Mouse (Mus musculus) midbrain, embryonic 14.5 days (tissue): ENCODE measurements at regions not wholly inside any gene's neighbourhood (a gene's known extent, or its start where the extent isn't known, plus 50 kb on each side); places are given as distances from the start of the nearest gene placed in this dataset.

ENCODE experiments used
- ATAC-seq: fragments of 200-750 bp; cut with Nextera tagmentation; 2 replicates; pipeline ENCODE4 v1.8.0; 2017; ENCODE audit warnings: moderate number of reproducible peaks, moderate library complexity; ENCODE audit not compliant: low FRiP score, low TSS enrichment
- DNase-seq: peaks from one replicate; pipeline ENCODE4 v3.0.0-alpha.2; 2015
- H3K27ac ChIP-seq: fragments of 300-500 bp; sonication (generic); replicated peaks from 2 replicates; pipeline ENCODE4 v1.5.1; 2014; ENCODE audit warnings: mild to moderate bottlenecking, low read depth, low read length, moderate library complexity
- H3K27me3 ChIP-seq: fragments of 300-500 bp; sonication (generic); 2 replicates; pipeline ENCODE4 v1.6.1; 2014; ENCODE audit warnings: low read length, control low read depth, mixed read lengths; ENCODE audit not compliant: control insufficient read depth, insufficient read depth
- H3K36me3 ChIP-seq: fragments of 300-500 bp; sonication (generic); 2 replicates; pipeline ENCODE4 v1.6.1; 2014; ENCODE audit warnings: low read length, control low read depth; ENCODE audit not compliant: control insufficient read depth, insufficient read depth
- H3K4me1 ChIP-seq: fragments of 300-500 bp; sonication (generic); 2 replicates; pipeline ENCODE4 v1.6.1; 2014; ENCODE audit warnings: mild to moderate bottlenecking, antibody characterized with exemption, low read length, control low read depth; ENCODE audit not compliant: control insufficient read depth, insufficient read depth
- H3K4me2 ChIP-seq: fragments of 300-500 bp; sonication (generic); 2 replicates; pipeline ENCODE4 v1.6.1; 2014; ENCODE audit warnings: mild to moderate bottlenecking, low read length, moderate library complexity
- H3K4me3 ChIP-seq: fragments of 300-500 bp; sonication (generic); replicated peaks from 2 replicates; pipeline ENCODE4 v1.5.1; 2014; ENCODE audit warnings: low read depth, low read length
- H3K9ac ChIP-seq: fragments of 300-500 bp; sonication (generic); replicated peaks from 2 replicates; pipeline ENCODE4 v1.6.1; 2014; ENCODE audit warnings: mild to moderate bottlenecking, low read length, moderate library complexity
- H3K9me3 ChIP-seq: fragments of 300-500 bp; sonication (generic); 2 replicates; pipeline ENCODE4 v1.6.1; 2016; ENCODE audit warnings: low read length, control low read depth, mixed read lengths; ENCODE audit not compliant: control insufficient read depth
- WGBS: fragments of 180-500 bp; shearing (Covaris S2); extraction: QIAGEN DNeasy Blood & Tissue Kit; methylation state at CpG from one replicate; pipeline ENCODE4 v1.1.7; 2014; 5-methylcytosine and 5-hydroxymethylcytosine counted together

GRCm38 (mm10) chr13:37712908-37713496, 65.2 kb upstream of the Rreb1 start:
- H3K4me2 ChIP-seq, result no peak overlapping the region
- H3K4me1 ChIP-seq, result no peaks in the 10 kb centered on the region
- no peaks in the 10 kb centered on the region for H3K9me3 ChIP-seq
- WGBS, result 90% methylated on average over 4 of the region's 4 CpGs
- no peaks in the 10 kb centered on the region for H3K27me3 ChIP-seq
- H3K36me3 ChIP-seq, result no peaks in the 10 kb centered on the region
- H3K9ac ChIP-seq, result no peak overlapping the region
- H3K27ac ChIP-seq, result no peak overlapping the region
- H3K4me3 ChIP-seq, result no peak overlapping the region
- DNase-seq (no peak), ATAC-seq (no peak)

DNA sequence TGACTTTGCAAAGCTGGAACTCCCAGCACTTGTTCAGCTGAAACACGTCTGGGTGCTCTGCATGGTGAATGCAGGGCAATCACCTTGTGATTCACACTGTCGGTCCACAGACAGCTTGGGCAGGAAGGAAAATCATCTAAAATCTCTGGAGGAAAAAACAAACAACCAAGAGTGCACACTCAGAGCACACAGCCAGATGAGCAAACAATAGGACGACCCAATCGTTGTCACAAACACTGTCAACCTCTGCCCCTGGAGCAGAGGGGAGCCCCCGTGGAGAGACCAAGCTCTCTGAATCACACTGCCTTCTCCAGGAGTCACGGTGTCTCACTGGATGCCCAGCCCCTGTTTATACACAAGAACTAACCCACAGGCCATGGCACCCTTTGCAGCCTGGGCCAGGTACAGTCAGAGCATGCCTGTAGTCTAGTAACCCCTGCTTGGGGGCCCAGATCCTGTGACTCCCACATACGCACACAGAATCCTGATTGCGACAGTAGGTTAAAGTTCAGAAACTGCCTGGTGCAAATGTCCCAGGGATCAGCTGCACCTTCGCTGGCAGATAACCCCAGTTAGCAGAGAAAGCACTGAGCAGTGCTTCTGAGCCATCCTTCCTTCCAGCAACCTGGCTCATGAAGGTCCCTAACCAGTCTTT, 63.0 kb upstream of the Rreb1 start:
- WGBS, result 53% methylated on average over 9 of the region's 9 CpGs

DNA sequence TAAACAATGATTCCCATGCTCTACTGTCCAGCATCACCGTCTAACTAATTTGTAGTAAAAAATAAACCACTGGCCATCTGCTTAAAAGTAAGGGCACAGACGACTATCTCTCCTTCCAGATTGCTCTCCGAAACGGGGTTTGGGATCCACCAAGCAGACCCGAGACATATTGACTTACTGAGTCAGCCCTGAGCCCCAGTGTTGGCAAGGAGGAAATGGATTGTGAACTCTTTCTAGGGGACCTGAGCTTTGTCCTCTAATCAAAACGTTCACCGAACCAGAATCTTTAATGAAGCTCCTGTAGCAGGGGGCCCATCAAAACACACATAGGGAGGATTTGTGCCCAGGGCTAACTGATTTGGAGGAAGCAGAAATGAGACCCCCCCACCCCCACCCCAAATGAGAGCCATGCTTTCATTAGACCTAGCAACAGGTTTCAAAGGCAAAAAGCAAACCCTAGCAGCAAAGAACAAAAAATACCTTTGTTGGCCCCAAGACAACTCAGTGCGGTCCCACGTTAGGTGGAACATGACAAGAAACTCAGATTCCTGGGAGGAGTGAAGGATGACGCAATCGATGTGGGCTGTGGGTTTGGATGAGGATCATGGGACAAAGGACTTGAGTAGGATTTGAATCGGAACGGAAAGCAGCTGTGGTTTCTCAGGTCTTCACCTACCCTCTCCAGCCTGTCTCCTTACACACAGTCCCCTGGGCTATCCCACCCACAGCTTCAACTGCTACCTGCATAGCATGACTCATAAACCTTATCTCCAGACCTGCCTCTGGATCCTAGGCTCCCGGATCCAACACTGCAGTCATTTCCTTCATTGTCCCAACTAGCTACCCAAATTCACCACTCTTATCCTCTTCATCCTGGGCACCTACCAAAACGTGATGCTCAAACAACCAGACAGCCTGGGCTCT, 62.2 kb upstream of the Rreb1 start:
- WGBS, result 79% methylated on average over 15 of the region's 15 CpGs

More for the DNA sequence above, 63.0 kb upstream of the Rreb1 start:
- H3K36me3 ChIP-seq, result no peaks in the 10 kb centered on the region
- H3K27ac ChIP-seq, result no peak overlapping the region
- no peak for ATAC-seq
- H3K27me3 ChIP-seq, result no peaks in the 10 kb centered on the region
- no peaks in the 10 kb centered on the region for H3K4me1 ChIP-seq
- DNase-seq, result no peak
- no peak overlapping the region for H3K9ac ChIP-seq
- no peak overlapping the region for H3K4me3 ChIP-seq
- H3K9me3 ChIP-seq, result no peaks in the 10 kb centered on the region
- no peak overlapping the region for H3K4me2 ChIP-seq

GRCm38 (mm10) chr13:37717793-37718192, 60.4 kb upstream of the Rreb1 start:
- Histone ChIP-seq H3K4me1 (no peaks in the 10 kb centered on the region), H3K27ac (no peak overlapping the region), H3K9me3 (no peaks in the 10 kb centered on the region), H3K4me3 (no peak overlapping the region), H3K27me3 (no peaks in the 10 kb centered on the region), H3K4me2 (no peak overlapping the region), H3K36me3 (no peaks in the 10 kb centered on the region), H3K9ac (no peak overlapping the region)
- DNase-seq, result no peak
- 90% methylated on average over 1 of the region's 1 CpGs for WGBS
- no peak for ATAC-seq

More for the DNA sequence above, 62.2 kb upstream of the Rreb1 start:
- DNase-seq, result no peak
- Histone ChIP-seq H3K4me3 (no peak overlapping the region), H3K27ac (no peak overlapping the region), H3K4me1 (no peaks in the 10 kb centered on the region), H3K4me2 (no peak overlapping the region), H3K36me3 (no peaks in the 10 kb centered on the region), H3K9ac (no peak overlapping the region), H3K9me3 (no peaks in the 10 kb centered on the region), H3K27me3 (no peaks in the 10 kb centered on the region)
- no peak for ATAC-seq

DNA sequence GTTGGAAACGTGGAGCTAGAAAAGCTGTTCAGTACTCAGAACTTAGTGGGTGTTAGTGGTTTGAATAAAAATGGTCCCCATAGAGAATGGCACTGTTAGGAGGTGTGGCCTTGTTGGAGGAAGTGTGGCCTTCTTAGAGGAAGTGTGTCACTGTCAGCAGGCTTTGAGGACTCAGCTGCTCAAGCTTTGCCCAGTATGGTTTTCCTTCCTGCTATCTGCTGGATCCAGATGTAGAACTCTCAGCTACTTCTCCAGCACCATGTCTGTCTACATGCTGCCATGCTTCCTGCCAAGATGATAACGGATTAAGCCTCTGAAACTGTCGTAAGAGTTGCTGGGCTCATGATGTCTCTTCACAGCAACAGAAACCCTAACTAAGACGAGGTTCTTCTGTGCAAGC, 59.8 kb upstream of the Rreb1 start:
- H3K4me1 ChIP-seq, result no peaks in the 10 kb centered on the region
- WGBS, result 74% methylated on average over 4 of the region's 4 CpGs
- no peak overlapping the region for H3K27ac ChIP-seq
- H3K36me3 ChIP-seq, result no peaks in the 10 kb centered on the region
- no peak overlapping the region for H3K4me2 ChIP-seq
- no peaks in the 10 kb centered on the region for H3K9me3 ChIP-seq
- no peak overlapping the region for H3K4me3 ChIP-seq
- ATAC-seq (no peak), DNase-seq (no peak)
- H3K9ac ChIP-seq, result no peak overlapping the region
- no peaks in the 10 kb centered on the region for H3K27me3 ChIP-seq
